Mouse (Mus musculus): ENCODE measurements at regions not wholly inside any gene's neighbourhood (a gene's known extent, or its start where the extent isn't known, plus 50 kb on each side); places are given as distances from the start of the nearest gene placed in this dataset.
A peak's percentile ranks its signal among the peaks of the same experiment; 100 is the strongest.

GRCm38 (mm10) chr10:37812405-37812851 lies 673.7 kb upstream of the Marcks start:
- no peaks in the 10 kb centered on the region; the same call in 1 of the 2 replicates for H3K4me1 ChIP-seq (ENCODE audit: control insufficient read depth, insufficient read depth, low read depth, low read length)
- H3K27ac ChIP-seq (ENCODE audit: low read depth, low read length), result peak overlapping the region; percentile 29; the same call in 1 of the 2 replicates
- 16% methylated on average over 3 of the region's 3 CpGs for WGBS

DNA sequence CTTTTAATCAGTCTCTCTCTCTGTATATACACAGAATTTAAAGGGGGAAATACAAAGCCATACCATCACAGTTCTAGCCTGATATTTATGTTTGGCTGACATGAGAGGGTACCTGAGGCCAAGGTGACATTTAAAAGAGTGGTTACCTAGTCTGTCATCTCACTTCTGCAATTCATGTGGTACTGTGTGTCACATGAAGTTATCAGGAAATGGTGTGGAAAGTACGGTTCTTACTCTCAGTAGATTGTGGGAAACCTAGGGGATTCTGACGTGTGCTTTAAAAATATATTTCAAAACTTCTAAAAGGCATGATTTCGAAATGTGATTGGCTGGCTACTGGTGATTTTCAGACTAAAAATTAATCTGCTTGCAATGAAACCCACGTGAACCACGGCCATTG lies 673.1 kb upstream of the Marcks start:
- no peak overlapping the region for H3K4me2 ChIP-seq (ENCODE audit: low read length)
- H3K9me3 ChIP-seq (ENCODE audit: control insufficient read depth, low read length), result no peaks in the 10 kb centered on the region
- no peaks in the 10 kb centered on the region; the same call in 1 of the 2 replicates for H3K4me1 ChIP-seq (ENCODE audit: control insufficient read depth, insufficient read depth, low read depth, low read length)
- no peak overlapping the region for H3K9ac ChIP-seq (ENCODE audit: low read depth, low read length)
- H3K4me3 ChIP-seq (ENCODE audit: low read length), result no peak overlapping the region
- WGBS, result 66% methylated on average over 5 of the region's 5 CpGs
- H3K36me3 ChIP-seq (ENCODE audit: control insufficient read depth, insufficient read depth, low read length), result no peaks in the 10 kb centered on the region
- H3K27ac ChIP-seq (ENCODE audit: low read depth, low read length), result no peak overlapping the region
- H3K27me3 ChIP-seq (replicated peaks; ENCODE audit: control insufficient read depth, insufficient read depth, low read length), result no peaks in the 10 kb centered on the region
- ATAC-seq, result no peak

More at GRCm38 (mm10) chr10:37812405-37812851, 673.7 kb upstream of the Marcks start:
- Histone ChIP-seq H3K36me3 (ENCODE audit: control insufficient read depth, insufficient read depth, low read length) (no peaks in the 10 kb centered on the region), H3K9ac (ENCODE audit: low read depth, low read length) (no peak overlapping the region), H3K4me3 (ENCODE audit: low read length) (no peak overlapping the region), H3K27me3 (replicated peaks; ENCODE audit: control insufficient read depth, insufficient read depth, low read length) (no peaks in the 10 kb centered on the region), H3K9me3 (ENCODE audit: control insufficient read depth, low read length) (no peaks in the 10 kb centered on the region), H3K4me2 (ENCODE audit: low read length) (0 out of 2 replicates have a peak overlapping the region, but pooled peaks have one; percentile 7)
- peak; percentile 95 for ATAC-seq

GRCm38 (mm10) chr10:37803225-37803805 lies 664.6 kb upstream of the Marcks start:
- no peaks in the 10 kb centered on the region for H3K36me3 ChIP-seq (ENCODE audit: control insufficient read depth, insufficient read depth, low read length)
- no peak overlapping the region for H3K4me2 ChIP-seq (ENCODE audit: low read length)
- no peaks in the 10 kb centered on the region for H3K9me3 ChIP-seq (ENCODE audit: control insufficient read depth, low read length)
- no peak for ATAC-seq
- no peak overlapping the region for H3K4me3 ChIP-seq (ENCODE audit: low read length)
- no peak overlapping the region for H3K27ac ChIP-seq (ENCODE audit: low read depth, low read length)
- no peaks in the 10 kb centered on the region for H3K4me1 ChIP-seq (ENCODE audit: control insufficient read depth, insufficient read depth, low read depth, low read length)
- 46% methylated on average over 4 of the region's 4 CpGs for WGBS
- no peak overlapping the region for H3K9ac ChIP-seq (ENCODE audit: low read depth, low read length)
- H3K27me3 ChIP-seq (replicated peaks; ENCODE audit: control insufficient read depth, insufficient read depth, low read length), result no peaks in the 10 kb centered on the region

- Histone ChIP-seq H3K4me1 (ENCODE audit: control insufficient read depth, insufficient read depth, low read depth, low read length) (no peaks in the 10 kb centered on the region), H3K27ac (ENCODE audit: low read depth, low read length) (no peak overlapping the region), H3K4me3 (ENCODE audit: low read length) (no peak overlapping the region), H3K9me3 (ENCODE audit: control insufficient read depth, low read length) (no peaks in the 10 kb centered on the region), H3K27me3 (replicated peaks; ENCODE audit: control insufficient read depth, insufficient read depth, low read length) (no peaks in the 10 kb centered on the region), H3K4me2 (ENCODE audit: low read length) (no peak overlapping the region), H3K36me3 (ENCODE audit: control insufficient read depth, insufficient read depth, low read length) (no peaks in the 10 kb centered on the region), H3K9ac (ENCODE audit: low read depth, low read length) (no peak overlapping the region)
- WGBS, result 84% methylated on average over 2 of the region's 2 CpGs
- ATAC-seq, result no peak
Observed at GRCm38 (mm10) chr10:37799397-37799796, 660.7 kb upstream of the Marcks start.

DNA sequence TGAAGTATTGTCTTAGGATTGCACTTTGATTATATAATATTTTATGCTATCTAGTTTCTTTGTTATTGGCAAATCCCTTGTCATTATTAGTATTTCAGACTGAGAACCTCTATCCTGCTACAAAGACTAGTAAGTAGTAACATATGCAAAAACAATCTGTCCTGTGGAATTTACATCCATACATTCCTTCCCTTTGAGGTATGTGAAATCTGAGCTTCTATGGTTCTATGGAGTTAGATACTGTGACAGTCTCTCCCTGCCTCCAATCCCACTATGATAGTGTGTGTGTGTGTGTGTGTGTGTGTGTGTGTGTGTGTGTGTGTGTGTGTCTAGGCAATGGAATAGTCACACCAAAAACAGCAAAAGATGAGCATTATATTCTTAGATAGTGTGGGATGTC lies 659.6 kb upstream of the Marcks start:
- Histone ChIP-seq H3K27me3 (replicated peaks; ENCODE audit: control insufficient read depth, insufficient read depth, low read length) (no peaks in the 10 kb centered on the region), H3K4me2 (ENCODE audit: low read length) (no peak overlapping the region), H3K9ac (ENCODE audit: low read depth, low read length) (no peak overlapping the region), H3K9me3 (ENCODE audit: control insufficient read depth, low read length) (no peaks in the 10 kb centered on the region), H3K4me1 (ENCODE audit: control insufficient read depth, insufficient read depth, low read depth, low read length) (no peaks in the 10 kb centered on the region), H3K27ac (ENCODE audit: low read depth, low read length) (no peak overlapping the region), H3K4me3 (ENCODE audit: low read length) (no peak overlapping the region), H3K36me3 (ENCODE audit: control insufficient read depth, insufficient read depth, low read length) (no peaks in the 10 kb centered on the region)
- ATAC-seq, result no peak

DNA sequence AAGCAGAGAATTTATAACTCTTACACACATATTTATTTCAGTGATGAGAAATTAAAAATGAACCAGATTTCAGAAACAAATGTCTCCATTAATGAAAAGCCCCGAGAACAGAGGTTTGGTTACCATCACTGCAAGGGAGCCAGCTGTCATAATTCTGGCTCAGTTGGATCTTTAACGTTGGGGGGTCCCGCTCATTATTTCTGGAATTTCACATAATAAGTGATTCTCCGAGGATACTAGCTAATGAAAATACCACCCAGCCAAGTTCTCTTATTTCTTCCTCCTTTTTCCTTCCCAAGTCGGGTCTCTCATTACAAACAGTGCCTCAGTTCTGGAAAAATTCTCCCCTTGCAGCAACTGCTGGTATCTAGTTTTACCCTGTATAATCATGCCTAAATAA lies 659.0 kb upstream of the Marcks start:
- Histone ChIP-seq H3K9ac (ENCODE audit: low read depth, low read length) (no peak overlapping the region), H3K36me3 (ENCODE audit: control insufficient read depth, insufficient read depth, low read length) (no peaks in the 10 kb centered on the region), H3K27ac (ENCODE audit: low read depth, low read length) (no peak overlapping the region), H3K27me3 (replicated peaks; ENCODE audit: control insufficient read depth, insufficient read depth, low read length) (no peaks in the 10 kb centered on the region), H3K9me3 (ENCODE audit: control insufficient read depth, low read length) (no peaks in the 10 kb centered on the region), H3K4me3 (ENCODE audit: low read length) (no peak overlapping the region), H3K4me1 (ENCODE audit: control insufficient read depth, insufficient read depth, low read depth, low read length) (no peaks in the 10 kb centered on the region), H3K4me2 (ENCODE audit: low read length) (no peak overlapping the region)
- WGBS, result 66% methylated on average over 5 of the region's 5 CpGs
- no peak for ATAC-seq

- 89% methylated on average over 3 of the region's 3 CpGs for WGBS
- Histone ChIP-seq H3K36me3 (ENCODE audit: control insufficient read depth, insufficient read depth, low read length) (no peaks in the 10 kb centered on the region), H3K27ac (ENCODE audit: low read depth, low read length) (no peak overlapping the region), H3K4me1 (ENCODE audit: control insufficient read depth, insufficient read depth, low read depth, low read length) (no peaks in the 10 kb centered on the region), H3K4me3 (ENCODE audit: low read length) (no peak overlapping the region), H3K4me2 (ENCODE audit: low read length) (no peak overlapping the region), H3K27me3 (replicated peaks; ENCODE audit: control insufficient read depth, insufficient read depth, low read length) (no peaks in the 10 kb centered on the region), H3K9ac (ENCODE audit: low read depth, low read length) (no peak overlapping the region), H3K9me3 (ENCODE audit: control insufficient read depth, low read length) (no peaks in the 10 kb centered on the region)
- ATAC-seq, result no peak
Observed at GRCm38 (mm10) chr10:37792878-37793277, 654.2 kb upstream of the Marcks start.

GRCm38 (mm10) chr10:37788049-37788448 lies 649.3 kb upstream of the Marcks start:
- no peak for ATAC-seq
- 82% methylated on average over 5 of the region's 5 CpGs for WGBS

DNA sequence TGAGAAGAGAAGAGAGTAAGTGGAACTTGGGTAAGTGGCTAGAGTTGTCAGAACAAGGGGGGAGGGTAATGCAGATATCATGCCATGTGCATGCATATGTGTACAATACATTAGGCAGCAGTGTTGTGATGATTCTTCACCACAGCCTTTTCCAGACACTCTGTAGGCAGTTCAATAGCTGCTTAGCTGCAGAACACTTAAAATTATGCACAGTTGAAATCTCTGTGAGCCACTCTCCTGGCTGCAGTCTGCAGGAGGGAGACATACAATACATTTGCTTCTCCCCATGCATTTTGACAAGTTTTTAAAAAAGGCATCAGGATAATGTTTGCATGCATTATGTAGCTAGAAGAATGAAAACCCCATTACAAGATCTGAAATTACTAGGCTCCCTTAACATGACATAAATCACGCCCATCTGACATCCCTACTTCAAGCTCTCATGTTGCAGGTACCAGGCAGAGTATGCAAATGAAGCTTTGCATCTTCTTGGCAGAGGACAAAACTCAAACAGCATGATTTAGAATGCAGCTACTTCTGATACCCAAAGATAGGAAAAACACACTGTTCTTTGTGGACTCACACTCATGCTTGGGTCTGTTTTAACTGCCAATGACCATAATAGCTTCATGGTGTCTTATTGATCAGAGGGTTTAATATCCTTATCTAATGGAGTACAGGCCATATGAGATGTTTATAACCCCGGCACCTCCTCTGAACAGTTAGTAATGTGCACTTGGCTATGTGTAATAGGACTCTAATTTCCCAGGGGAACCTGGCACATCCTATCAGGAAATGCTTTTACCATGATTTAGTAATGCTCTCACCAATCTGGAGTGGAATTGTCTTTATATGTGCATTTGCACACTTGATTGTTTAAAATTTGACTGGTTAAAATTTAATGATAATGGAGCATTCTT lies 640.9 kb upstream of the Marcks start:
- H3K36me3 ChIP-seq (ENCODE audit: control insufficient read depth, insufficient read depth, low read length), result no peaks in the 10 kb centered on the region
- H3K9me3 ChIP-seq (ENCODE audit: control insufficient read depth, low read length), result no peaks in the 10 kb centered on the region
- 0 out of 2 replicates have a peak, but pooled peaks cover 2% of the 10 kb centered on the region for H3K4me1 ChIP-seq (ENCODE audit: control insufficient read depth, insufficient read depth, low read depth, low read length)
- no peak overlapping the region for H3K4me3 ChIP-seq (ENCODE audit: low read length)
- H3K9ac ChIP-seq (ENCODE audit: low read depth, low read length), result no peak overlapping the region
- no peaks in the 10 kb centered on the region for H3K27me3 ChIP-seq (replicated peaks; ENCODE audit: control insufficient read depth, insufficient read depth, low read length)
- H3K4me2 ChIP-seq (ENCODE audit: low read length), result no peak overlapping the region
- ATAC-seq, result peak; percentile 58
- no peak overlapping the region for H3K27ac ChIP-seq (ENCODE audit: low read depth, low read length)
- WGBS, result 46% methylated on average over 2 of the region's 2 CpGs

More at GRCm38 (mm10) chr10:37788049-37788448, 649.3 kb upstream of the Marcks start:
- H3K9me3 ChIP-seq (ENCODE audit: control insufficient read depth, low read length), result no peaks in the 10 kb centered on the region
- H3K27me3 ChIP-seq (replicated peaks; ENCODE audit: control insufficient read depth, insufficient read depth, low read length), result no peaks in the 10 kb centered on the region
- H3K36me3 ChIP-seq (ENCODE audit: control insufficient read depth, insufficient read depth, low read length), result no peaks in the 10 kb centered on the region
- no peak overlapping the region for H3K27ac ChIP-seq (ENCODE audit: low read depth, low read length)
- no peak overlapping the region for H3K4me2 ChIP-seq (ENCODE audit: low read length)
- H3K4me1 ChIP-seq (ENCODE audit: control insufficient read depth, insufficient read depth, low read depth, low read length), result no peaks in the 10 kb centered on the region
- no peak overlapping the region for H3K4me3 ChIP-seq (ENCODE audit: low read length)
- H3K9ac ChIP-seq (ENCODE audit: low read depth, low read length), result no peak overlapping the region
